Mouse (Mus musculus) cerebellum, adult 2 months (tissue): ENCODE results near the gene Sdc4.
A peak's percentile ranks its signal among the peaks of the same experiment; 100 is the strongest.

Experiments
- CTCF ChIP-seq: fragments of 200-500 bp; IDR thresholded peaks from 2 replicates; pipeline ENCODE4 v1.5.1; 2011; ENCODE audit warnings: low read depth, mild to moderate bottlenecking, control low read depth, low read length, moderate library complexity, borderline replicate concordance; ENCODE audit not compliant: insufficient read depth
- POLR2A ChIP-seq: fragments of 200-500 bp; IDR thresholded peaks from 2 replicates; pipeline ENCODE4 v1.6.1; 2011; ENCODE audit warnings: low read length, control low read depth, borderline replicate concordance; ENCODE audit not compliant: insufficient read depth

GRCm38 (mm10) chr2:164443051-164443437, 643 bp downstream of the Sdc4 start:
- TF ChIP-seq CTCF (no peak), POLR2A (peak; percentile 35; the same call in 1 of the 2 replicates)
